Mouse (Mus musculus): ENCODE measurements around the gene Prickle2. TPM values are rescaled to one million over a fixed set of nuclear protein-coding genes. Genes with fewer than 3 reads are reported as not detected.

Gene Prickle2
- total and polyA plus RNA-seq, 2 experiments from 2014 or later = 2.2 to 5.4 TPM

- ATAC-seq (ENCODE audit: insufficient read depth, low read depth) (peak; percentile 33; the same call in 1 of the 2 replicates), DNase-seq (ENCODE audit: low spot score) (peak; percentile 78)
- 0% methylated on average over 1 of the region's 1 CpGs for WGBS
- Histone ChIP-seq H3K4me1 (ENCODE audit: control insufficient read depth, insufficient read depth) (no peaks in the 10 kb centered on the region), H3K4me2 (ENCODE audit: low read depth, low read length) (no peak overlapping the region), H3K9me3 (replicated peaks; ENCODE audit: control insufficient read depth, low read length) (no peaks in the 10 kb centered on the region), H3K36me3 (replicated peaks; ENCODE audit: control insufficient read depth, insufficient read depth, low read length) (no peaks in the 10 kb centered on the region), H3K27me3 (ENCODE audit: control insufficient read depth, insufficient read depth, low read length) (no peaks in the 10 kb centered on the region), H3K27ac (ENCODE audit: low read depth) (no peak overlapping the region), H3K4me3 (ENCODE audit: low read depth, low read length) (no peak overlapping the region), H3K9ac (replicated peaks; ENCODE audit: low read depth, low read length) (no peak overlapping the region)
- TF ChIP-seq CTCF (IDR thresholded peaks at IDR 0.05; ENCODE audit: low read depth) = peak; percentile 84
- no peak for TF ChIP-seq EP300 (IDR thresholded peaks at IDR 0.05; ENCODE audit: low read depth)
These were observed 40.4 kb downstream of the Prickle2 start for GRCm38 (mm10) chr6:92665530-92665989.

DNA sequence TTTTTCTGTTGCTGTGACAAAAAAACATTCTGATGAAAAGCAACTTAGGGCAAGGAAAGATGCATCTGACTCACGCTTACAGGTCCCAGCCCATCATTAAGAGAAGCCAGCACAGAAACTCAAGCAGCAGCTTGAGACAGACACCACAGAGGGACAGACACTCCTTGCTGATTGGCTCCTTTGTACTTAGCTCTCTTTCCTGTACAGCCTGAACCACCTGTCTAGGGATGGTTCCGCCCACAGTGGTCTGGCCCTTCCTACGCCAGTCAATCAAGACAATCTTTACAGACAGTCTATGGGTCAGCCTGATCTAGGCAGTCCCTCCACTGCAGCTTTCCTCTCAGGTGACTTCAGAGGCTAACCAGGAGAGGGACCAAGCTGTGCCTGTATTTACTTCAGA, 42.1 kb downstream of the Prickle2 start:
- TF ChIP-seq EP300 (IDR thresholded peaks at IDR 0.05; ENCODE audit: low read depth) (no peak), CTCF (IDR thresholded peaks at IDR 0.05; ENCODE audit: low read depth) (no peak)
- Histone ChIP-seq H3K36me3 (replicated peaks; ENCODE audit: control insufficient read depth, insufficient read depth, low read length) (no peaks in the 10 kb centered on the region), H3K9me3 (replicated peaks; ENCODE audit: control insufficient read depth, low read length) (no peaks in the 10 kb centered on the region), H3K4me2 (ENCODE audit: low read depth, low read length) (no peak overlapping the region), H3K4me1 (ENCODE audit: control insufficient read depth, insufficient read depth) (no peaks in the 10 kb centered on the region), H3K27me3 (ENCODE audit: control insufficient read depth, insufficient read depth, low read length) (no peaks in the 10 kb centered on the region), H3K9ac (replicated peaks; ENCODE audit: low read depth, low read length) (no peak overlapping the region), H3K4me3 (ENCODE audit: low read depth, low read length) (no peak overlapping the region), H3K27ac (ENCODE audit: low read depth) (no peak overlapping the region)
- DNase-seq (ENCODE audit: low spot score) (no peak), ATAC-seq (ENCODE audit: insufficient read depth, low read depth) (no peak)
- 96% methylated on average over 3 of the region's 3 CpGs for WGBS

DNA sequence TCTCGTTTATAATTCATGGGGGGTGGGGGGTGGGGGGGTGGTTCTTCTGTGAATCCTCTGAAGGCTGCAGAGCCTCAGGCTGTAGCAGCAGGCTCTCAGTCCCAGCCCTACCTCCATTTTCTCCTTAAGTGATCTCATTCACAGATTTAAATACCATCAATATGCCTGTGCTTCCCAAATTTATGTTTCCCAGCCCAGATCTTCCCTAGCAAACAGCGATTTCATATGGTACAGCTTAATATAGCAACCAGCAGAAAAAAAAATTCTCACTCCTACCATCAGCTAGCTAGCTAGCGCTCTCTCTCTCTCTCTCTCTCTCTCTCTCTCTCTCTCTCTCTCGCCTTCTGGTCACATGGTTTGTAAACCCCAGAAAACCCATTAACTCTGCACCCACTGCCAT, 42.5 kb downstream of the Prickle2 start:
- Histone ChIP-seq H3K9me3 (replicated peaks; ENCODE audit: control insufficient read depth, low read length) (no peaks in the 10 kb centered on the region), H3K4me1 (ENCODE audit: control insufficient read depth, insufficient read depth) (no peaks in the 10 kb centered on the region), H3K27ac (ENCODE audit: low read depth) (no peak overlapping the region), H3K36me3 (replicated peaks; ENCODE audit: control insufficient read depth, insufficient read depth, low read length) (no peaks in the 10 kb centered on the region), H3K9ac (replicated peaks; ENCODE audit: low read depth, low read length) (no peak overlapping the region), H3K27me3 (ENCODE audit: control insufficient read depth, insufficient read depth, low read length) (no peaks in the 10 kb centered on the region), H3K4me2 (ENCODE audit: low read depth, low read length) (no peak overlapping the region), H3K4me3 (ENCODE audit: low read depth, low read length) (no peak overlapping the region)
- DNase-seq (ENCODE audit: low spot score) (no peak), ATAC-seq (ENCODE audit: insufficient read depth, low read depth) (no peak)
- TF ChIP-seq EP300 (IDR thresholded peaks at IDR 0.05; ENCODE audit: low read depth) (no peak), CTCF (IDR thresholded peaks at IDR 0.05; ENCODE audit: low read depth) (no peak)
- WGBS = 69% methylated on average over 4 of the region's 4 CpGs

GRCm38 (mm10) chr6:92649063-92649462, 56.9 kb downstream of the Prickle2 start:
- Histone ChIP-seq H3K27ac (ENCODE audit: low read depth) (no peak overlapping the region), H3K4me2 (ENCODE audit: low read depth, low read length) (no peak overlapping the region), H3K4me1 (ENCODE audit: control insufficient read depth, insufficient read depth) (no peaks in the 10 kb centered on the region), H3K9me3 (replicated peaks; ENCODE audit: control insufficient read depth, low read length) (no peaks in the 10 kb centered on the region), H3K4me3 (ENCODE audit: low read depth, low read length) (no peak overlapping the region), H3K9ac (replicated peaks; ENCODE audit: low read depth, low read length) (no peak overlapping the region), H3K27me3 (ENCODE audit: control insufficient read depth, insufficient read depth, low read length) (no peaks in the 10 kb centered on the region), H3K36me3 (replicated peaks; ENCODE audit: control insufficient read depth, insufficient read depth, low read length) (no peaks in the 10 kb centered on the region)
- no peak for DNase-seq (ENCODE audit: low spot score)
- no peak for ATAC-seq (ENCODE audit: insufficient read depth, low read depth)
- TF ChIP-seq EP300 (IDR thresholded peaks at IDR 0.05; ENCODE audit: low read depth) (no peak), CTCF (IDR thresholded peaks at IDR 0.05; ENCODE audit: low read depth) (no peak)
- WGBS = 100% methylated on average over 1 of the region's 1 CpGs

GRCm38 (mm10) chr6:92648571-92648970, 57.4 kb downstream of the Prickle2 start:
- ATAC-seq (ENCODE audit: insufficient read depth, low read depth) (no peak), DNase-seq (ENCODE audit: low spot score) (no peak)
- no peaks in the 10 kb centered on the region for H3K27me3 ChIP-seq (ENCODE audit: control insufficient read depth, insufficient read depth, low read length)
- H3K36me3 ChIP-seq (replicated peaks; ENCODE audit: control insufficient read depth, insufficient read depth, low read length) = no peaks in the 10 kb centered on the region
- no peak overlapping the region for H3K4me2 ChIP-seq (ENCODE audit: low read depth, low read length)
- H3K27ac ChIP-seq (ENCODE audit: low read depth) = no peak overlapping the region
- TF ChIP-seq CTCF (IDR thresholded peaks at IDR 0.05; ENCODE audit: low read depth) = no peak
- no peak for TF ChIP-seq EP300 (IDR thresholded peaks at IDR 0.05; ENCODE audit: low read depth)
- no peak overlapping the region for H3K9ac ChIP-seq (replicated peaks; ENCODE audit: low read depth, low read length)
- H3K4me1 ChIP-seq (ENCODE audit: control insufficient read depth, insufficient read depth) = no peaks in the 10 kb centered on the region
- WGBS = 55% methylated on average over 2 of the region's 2 CpGs
- H3K4me3 ChIP-seq (ENCODE audit: low read depth, low read length) = no peak overlapping the region
- H3K9me3 ChIP-seq (replicated peaks; ENCODE audit: control insufficient read depth, low read length) = no peaks in the 10 kb centered on the region

DNA sequence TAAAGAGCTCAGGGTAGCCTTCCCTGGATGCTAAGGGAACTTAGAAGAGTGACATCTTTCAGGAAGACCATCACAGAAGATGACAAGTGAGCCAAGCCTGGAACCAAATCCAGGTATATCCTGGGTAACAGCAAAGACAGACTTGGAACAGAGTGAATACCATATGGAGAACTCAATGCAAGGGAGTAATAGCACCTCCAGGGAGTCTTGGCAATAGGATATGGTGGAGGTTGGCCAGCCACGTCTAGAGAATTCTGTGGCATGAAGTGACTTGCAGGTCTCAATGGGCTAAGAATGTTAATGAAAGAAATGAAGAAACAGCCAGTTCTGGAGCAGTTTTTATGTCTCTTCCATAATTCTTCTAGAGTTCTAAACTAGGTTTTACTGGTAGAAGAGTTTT, 63.0 kb downstream of the Prickle2 start:
- no peak for TF ChIP-seq EP300 (IDR thresholded peaks at IDR 0.05; ENCODE audit: low read depth)
- TF ChIP-seq CTCF (IDR thresholded peaks at IDR 0.05; ENCODE audit: low read depth) = no peak
- WGBS = 70% methylated on average over 1 of the region's 1 CpGs
- no peak overlapping the region for H3K4me2 ChIP-seq (ENCODE audit: low read depth, low read length)
- H3K9ac ChIP-seq (replicated peaks; ENCODE audit: low read depth, low read length) = no peak overlapping the region
- H3K36me3 ChIP-seq (replicated peaks; ENCODE audit: control insufficient read depth, insufficient read depth, low read length) = no peaks in the 10 kb centered on the region
- no peak for DNase-seq (ENCODE audit: low spot score)
- no peaks in the 10 kb centered on the region for H3K27me3 ChIP-seq (ENCODE audit: control insufficient read depth, insufficient read depth, low read length)
- no peaks in the 10 kb centered on the region for H3K4me1 ChIP-seq (ENCODE audit: control insufficient read depth, insufficient read depth)
- no peak overlapping the region for H3K4me3 ChIP-seq (ENCODE audit: low read depth, low read length)
- no peak overlapping the region for H3K27ac ChIP-seq (ENCODE audit: low read depth)
- ATAC-seq (ENCODE audit: insufficient read depth, low read depth) = no peak
- H3K9me3 ChIP-seq (replicated peaks; ENCODE audit: control insufficient read depth, low read length) = no peaks in the 10 kb centered on the region

Measured in heart, postnatal 0 days (tissue).